Mouse (Mus musculus): ENCODE measurements around the gene Dis3l2.

GRCm38 (mm10) chr1:87020714-87021113, 317.1 kb downstream of the Dis3l2 start:
- 0 out of 2 replicates have a peak, but pooled peaks have one; percentile 20 for TF ChIP-seq CTCF (IDR thresholded peaks at IDR 0.05)
- TF ChIP-seq EP300 (IDR thresholded peaks at IDR 0.05), result no peak

Data from lung, postnatal 0 days (tissue).